Mouse (Mus musculus): ENCODE data around the gene AU021092. TPM values are rescaled to one million over a fixed set of nuclear protein-coding genes. Genes with fewer than 3 reads are reported as not detected.

AU021092 gene
- polyA plus RNA-seq, 1 experiment from 2014 or later = 1.0 TPM

DNA sequence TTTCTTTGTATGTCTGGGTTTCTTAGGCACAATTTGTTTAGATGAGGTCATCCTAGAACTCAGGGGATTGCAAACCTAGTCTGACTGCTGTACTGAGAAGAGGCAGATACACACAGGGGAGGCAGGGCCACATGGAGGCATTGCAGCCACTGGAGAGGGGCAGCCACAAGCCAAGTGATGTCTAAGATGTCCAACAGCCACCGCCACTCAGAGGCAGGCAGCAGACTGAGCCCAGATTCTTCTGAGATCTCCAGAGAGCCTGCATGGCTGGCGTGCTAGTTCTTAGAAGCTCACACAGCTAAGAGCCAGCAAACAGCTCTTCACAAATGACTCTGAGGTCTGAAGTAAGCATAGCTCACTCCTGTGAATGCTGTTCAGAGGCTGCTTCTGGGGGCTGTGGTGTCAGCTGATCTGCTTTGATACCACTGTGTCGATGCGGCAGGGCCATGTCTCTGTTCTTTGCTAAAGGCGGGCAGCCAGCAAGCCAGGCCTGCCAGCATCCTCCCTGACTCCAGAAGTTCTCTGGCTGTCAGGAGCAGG is 16.6 kb downstream of the AU021092 start:
- WGBS = 90% methylated on average over 5 of the region's 5 CpGs
- Histone ChIP-seq H3K27ac (no peak overlapping the region), H3K9me3 (no peaks in the 10 kb centered on the region), H3K4me1 (peaks cover 15% of the 10 kb centered on the region), H3K27me3 (ENCODE audit: poor library complexity, severe bottlenecking) (peaks cover 9% of the 10 kb centered on the region; the same call in 1 of the 2 replicates), H3K36me3 (replicated peaks) (no peaks in the 10 kb centered on the region), H3K4me3 (no peak overlapping the region)
- DNase-seq (ENCODE audit: extremely low spot score, low spot score) = no peak

DNA sequence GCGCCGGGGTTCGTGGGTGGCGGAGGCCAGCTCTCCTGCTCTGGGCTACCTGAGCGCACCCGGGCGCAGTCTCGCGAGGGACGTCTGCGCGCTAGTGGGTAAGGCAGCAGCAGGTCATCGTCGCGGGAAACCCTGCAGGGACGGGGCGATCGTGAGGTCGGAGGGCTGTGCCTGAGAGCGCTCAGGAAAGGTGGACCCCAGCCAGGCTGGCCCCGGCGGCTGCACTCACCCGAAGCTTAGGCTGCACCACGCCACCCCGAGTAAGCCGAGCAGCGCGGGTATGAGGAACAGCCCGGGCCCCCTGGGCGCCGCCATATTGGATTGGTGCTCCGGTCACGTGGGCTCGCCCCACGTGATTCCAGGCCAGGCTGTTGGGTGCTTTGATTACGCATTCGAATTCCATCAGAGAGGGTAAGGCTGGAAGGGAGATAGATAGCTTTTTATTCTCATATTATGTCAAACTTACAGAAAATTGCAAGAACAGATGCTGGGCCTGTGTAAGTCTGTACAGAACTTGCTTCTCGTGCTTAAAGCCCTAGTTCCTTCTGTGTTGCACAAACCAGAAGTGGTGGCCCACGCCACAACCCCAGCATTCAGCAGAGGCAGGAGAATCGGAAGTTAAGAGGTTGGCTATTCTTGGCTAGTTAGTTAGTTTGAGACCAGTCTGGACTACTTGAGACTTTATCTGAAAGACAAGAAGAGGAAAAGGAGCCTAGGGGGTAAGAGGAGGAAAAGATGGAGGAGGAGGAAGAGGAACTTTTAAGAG is 18.2 kb downstream of the AU021092 start, which contains the start of gene Nagpa:
Nagpa (minus strand) TSS at position 345 of the 766 bp plus-strand sequence.
- Histone ChIP-seq H3K9me3 (no peaks in the 10 kb centered on the region), H3K36me3 (replicated peaks) (peaks cover 4% of the 10 kb centered on the region; the same call in 1 of the 2 replicates), H3K4me1 (peaks cover 15% of the 10 kb centered on the region), H3K27ac (peak within 1 kb of the TSS; percentile 81), H3K4me3 (peak within 1 kb of the TSS; percentile 90), H3K27me3 (ENCODE audit: poor library complexity, severe bottlenecking) (peaks cover 9% of the 10 kb centered on the region; the same call in 1 of the 2 replicates)
- WGBS = 4% methylated on average over 40 of the region's 40 CpGs
- DNase-seq (ENCODE audit: extremely low spot score, low spot score) = peak; percentile 85

DNA sequence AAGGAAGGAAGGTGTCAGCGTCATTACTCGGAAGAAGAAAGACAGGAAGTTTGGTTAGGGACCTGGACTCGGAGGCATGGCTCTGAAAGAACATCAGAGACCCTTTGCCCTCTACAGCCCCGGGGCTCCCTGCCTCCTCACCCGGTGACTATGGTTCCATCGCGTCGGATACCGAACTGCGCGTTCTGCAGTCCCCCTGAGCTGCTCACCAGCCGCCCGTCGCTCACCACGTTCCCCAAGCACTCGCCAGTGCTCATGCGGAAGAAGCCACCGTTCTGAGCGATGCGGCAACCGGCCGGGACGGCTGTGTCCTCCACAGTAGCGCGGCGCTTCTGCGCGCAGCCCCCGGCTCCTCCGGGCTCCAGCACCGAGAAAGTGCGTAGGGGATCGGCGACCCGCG is 18.9 kb downstream of the AU021092 start:
- WGBS = 2% methylated on average over 36 of the region's 36 CpGs

DNA sequence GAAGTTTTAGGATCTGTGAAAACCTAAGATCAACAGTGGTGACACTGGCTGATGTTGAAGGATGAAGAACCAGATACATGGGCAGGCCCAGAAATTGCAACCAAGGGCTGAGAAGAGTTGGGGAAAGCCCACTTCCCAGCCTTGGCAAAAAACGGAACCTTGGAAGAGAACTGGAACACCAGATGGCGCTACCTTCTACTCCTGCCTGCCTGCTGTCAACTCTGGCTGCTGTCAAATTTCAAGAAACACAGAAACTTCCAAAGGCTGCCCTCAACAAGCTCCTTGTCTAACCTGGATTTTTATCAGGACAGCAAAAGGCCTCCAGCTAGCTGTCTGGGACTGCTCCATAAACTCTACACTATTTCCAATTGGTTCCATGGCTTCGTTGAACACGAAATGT is 19.4 kb downstream of the AU021092 start:
- peak overlapping the region; percentile 90 for H3K4me3 ChIP-seq
- DNase-seq (ENCODE audit: extremely low spot score, low spot score) = peak; percentile 36
- H3K4me1 ChIP-seq = peaks cover 15% of the 10 kb centered on the region
- no peaks in the 10 kb centered on the region for H3K9me3 ChIP-seq
- H3K27me3 ChIP-seq (ENCODE audit: poor library complexity, severe bottlenecking) = peaks cover 9% of the 10 kb centered on the region; the same call in 1 of the 2 replicates
- 8% methylated on average over 4 of the region's 4 CpGs for WGBS
- H3K27ac ChIP-seq = no peak overlapping the region
- H3K36me3 ChIP-seq (replicated peaks) = peaks cover 10% of the 10 kb centered on the region; the same call in 1 of the 2 replicates

More for the DNA sequence above, 18.9 kb downstream of the AU021092 start:
- peak overlapping the region; percentile 81 for H3K27ac ChIP-seq
- peaks cover 9% of the 10 kb centered on the region; the same call in 1 of the 2 replicates for H3K27me3 ChIP-seq (ENCODE audit: poor library complexity, severe bottlenecking)
- peaks cover 15% of the 10 kb centered on the region for H3K4me1 ChIP-seq
- DNase-seq (ENCODE audit: extremely low spot score, low spot score) = peak; percentile 18
- peaks cover 10% of the 10 kb centered on the region; the same call in 1 of the 2 replicates for H3K36me3 ChIP-seq (replicated peaks)
- peak overlapping the region; percentile 90 for H3K4me3 ChIP-seq
- H3K9me3 ChIP-seq = no peaks in the 10 kb centered on the region

DNA sequence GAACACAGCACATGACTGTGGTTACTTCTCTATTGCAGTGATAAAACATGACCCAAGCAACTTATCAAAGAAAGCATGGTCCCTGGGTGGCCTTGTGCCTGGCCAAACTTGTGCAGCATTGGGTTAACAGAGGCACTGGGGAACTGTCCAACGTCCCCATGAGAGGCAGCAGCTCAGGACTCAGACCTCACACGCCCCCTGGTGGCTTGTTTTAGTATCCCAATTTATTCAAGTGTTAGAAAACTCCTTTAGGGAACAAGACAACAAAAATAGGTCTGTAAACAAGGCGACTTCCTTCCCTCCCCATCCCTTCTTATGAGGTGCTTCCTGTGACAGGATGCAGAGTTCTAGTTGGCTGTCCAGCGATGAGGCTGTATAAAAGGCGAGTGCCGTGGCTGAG is 27.0 kb downstream of the AU021092 start:
- H3K36me3 ChIP-seq (replicated peaks) = peaks cover 13% of the 10 kb centered on the region; the same call in 1 of the 2 replicates
- WGBS = 30% methylated on average over 6 of the region's 6 CpGs
- no peak overlapping the region for H3K27ac ChIP-seq
- H3K9me3 ChIP-seq = no peaks in the 10 kb centered on the region
- peak; percentile 49 for DNase-seq (ENCODE audit: extremely low spot score, low spot score)
- no peaks in the 10 kb centered on the region for H3K27me3 ChIP-seq (ENCODE audit: poor library complexity, severe bottlenecking)
- no peak overlapping the region for H3K4me3 ChIP-seq
- no peaks in the 10 kb centered on the region for H3K4me1 ChIP-seq

DNA sequence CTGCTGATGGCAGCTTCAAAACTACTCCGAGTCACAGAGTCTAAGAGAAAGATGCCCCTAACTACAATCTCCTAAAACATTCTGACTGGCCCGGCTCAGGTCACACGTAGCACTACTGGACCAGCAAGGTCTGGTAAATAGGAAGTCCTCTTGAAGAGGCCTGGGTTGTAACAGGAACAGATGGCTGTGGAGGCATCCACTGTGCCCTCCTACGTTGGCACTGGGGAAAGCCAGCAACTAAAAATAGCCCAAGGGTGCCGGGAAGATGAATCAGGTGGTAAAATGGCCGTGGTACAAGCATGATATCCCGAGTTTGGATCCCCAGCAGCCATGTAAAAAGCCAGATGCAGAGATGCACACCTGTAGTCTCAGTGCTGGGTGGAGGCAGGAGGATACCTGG is 35.9 kb downstream of the AU021092 start:
- no peaks in the 10 kb centered on the region for H3K4me1 ChIP-seq
- no peaks in the 10 kb centered on the region for H3K36me3 ChIP-seq (replicated peaks)
- 83% methylated on average over 7 of the region's 7 CpGs for WGBS
- no peak overlapping the region for H3K4me3 ChIP-seq
- H3K27me3 ChIP-seq (ENCODE audit: poor library complexity, severe bottlenecking) = no peaks in the 10 kb centered on the region
- no peak overlapping the region for H3K27ac ChIP-seq
- no peak for DNase-seq (ENCODE audit: extremely low spot score, low spot score)
- H3K9me3 ChIP-seq = no peaks in the 10 kb centered on the region

DNA sequence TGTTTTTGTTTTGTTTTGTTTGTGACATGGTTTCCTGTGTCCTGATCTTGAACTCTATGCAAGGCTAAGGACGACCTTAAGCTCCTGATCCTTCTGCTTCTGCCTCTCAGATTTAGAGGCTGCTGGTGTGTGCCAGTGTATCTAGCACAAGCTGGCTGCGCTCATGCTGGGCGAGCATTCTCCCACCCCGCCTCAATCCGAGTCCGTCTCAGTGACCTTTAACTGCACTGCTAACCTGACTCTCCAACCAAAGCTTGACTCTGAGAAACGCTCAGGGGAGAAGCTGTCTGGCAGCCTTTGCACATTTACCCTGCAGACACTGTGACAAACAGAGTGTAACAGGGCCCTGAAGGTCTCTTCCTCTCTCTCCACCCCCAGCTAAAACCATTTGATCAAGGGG is 36.4 kb downstream of the AU021092 start:
- H3K27me3 ChIP-seq (ENCODE audit: poor library complexity, severe bottlenecking) = no peaks in the 10 kb centered on the region
- no peaks in the 10 kb centered on the region for H3K4me1 ChIP-seq
- no peaks in the 10 kb centered on the region for H3K9me3 ChIP-seq
- H3K27ac ChIP-seq = no peak overlapping the region
- H3K4me3 ChIP-seq = no peak overlapping the region
- H3K36me3 ChIP-seq (replicated peaks) = no peaks in the 10 kb centered on the region
- WGBS = 67% methylated on average over 7 of the region's 7 CpGs
- no peak for DNase-seq (ENCODE audit: extremely low spot score, low spot score)

DNA sequence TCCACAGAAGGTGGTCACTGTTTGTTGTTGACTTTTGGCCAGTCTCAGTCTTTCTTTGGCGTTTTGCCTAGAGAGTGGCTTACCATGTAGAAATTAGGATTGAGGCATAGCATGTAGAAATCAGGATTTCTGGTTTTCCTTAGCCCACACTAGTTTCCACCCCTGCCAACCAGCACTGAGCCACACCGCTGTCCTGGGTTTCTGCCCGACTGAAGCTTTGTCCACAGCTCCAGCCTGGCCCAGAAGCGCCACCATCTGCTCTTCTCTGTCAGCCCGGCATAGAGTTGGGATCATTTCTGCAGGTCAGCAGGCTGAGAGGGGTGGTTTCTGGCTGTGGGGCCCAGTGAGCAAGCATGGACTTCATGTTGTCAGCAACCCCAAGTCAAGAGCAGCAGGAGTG is 37.1 kb downstream of the AU021092 start:
- no peaks in the 10 kb centered on the region for H3K4me1 ChIP-seq
- H3K4me3 ChIP-seq = no peak overlapping the region
- no peak for DNase-seq (ENCODE audit: extremely low spot score, low spot score)
- no peaks in the 10 kb centered on the region for H3K9me3 ChIP-seq
- H3K27ac ChIP-seq = no peak overlapping the region
- no peaks in the 10 kb centered on the region for H3K36me3 ChIP-seq (replicated peaks)
- no peaks in the 10 kb centered on the region for H3K27me3 ChIP-seq (ENCODE audit: poor library complexity, severe bottlenecking)
- 85% methylated on average over 5 of the region's 5 CpGs for WGBS

DNA sequence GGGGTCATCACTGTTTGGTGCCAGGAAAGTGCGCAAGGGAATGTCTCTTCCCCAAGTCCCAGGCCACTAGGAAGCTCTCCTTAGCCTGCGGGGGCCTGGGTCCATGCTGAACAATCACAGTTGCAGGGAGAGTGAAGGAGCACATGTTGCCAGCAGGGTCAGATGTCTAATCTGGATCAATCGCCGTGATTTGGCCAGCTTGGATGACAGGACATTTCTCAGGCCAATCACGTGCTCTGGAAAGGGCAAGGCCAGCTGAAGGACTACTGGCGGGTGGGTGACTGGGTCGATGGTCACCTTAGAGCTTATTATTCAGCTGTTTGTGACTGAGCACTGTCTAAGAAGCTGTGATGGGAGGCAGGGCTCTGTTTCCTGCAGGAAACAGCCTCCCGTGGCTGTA is 38.0 kb downstream of the AU021092 start:
- no peaks in the 10 kb centered on the region for H3K27me3 ChIP-seq (ENCODE audit: poor library complexity, severe bottlenecking)
- H3K4me1 ChIP-seq = no peaks in the 10 kb centered on the region
- no peaks in the 10 kb centered on the region for H3K36me3 ChIP-seq (replicated peaks)
- H3K9me3 ChIP-seq = no peaks in the 10 kb centered on the region
- no peak overlapping the region for H3K27ac ChIP-seq
- no peak overlapping the region for H3K4me3 ChIP-seq
- no peak for DNase-seq (ENCODE audit: extremely low spot score, low spot score)
- WGBS = 72% methylated on average over 8 of the region's 8 CpGs

DNA sequence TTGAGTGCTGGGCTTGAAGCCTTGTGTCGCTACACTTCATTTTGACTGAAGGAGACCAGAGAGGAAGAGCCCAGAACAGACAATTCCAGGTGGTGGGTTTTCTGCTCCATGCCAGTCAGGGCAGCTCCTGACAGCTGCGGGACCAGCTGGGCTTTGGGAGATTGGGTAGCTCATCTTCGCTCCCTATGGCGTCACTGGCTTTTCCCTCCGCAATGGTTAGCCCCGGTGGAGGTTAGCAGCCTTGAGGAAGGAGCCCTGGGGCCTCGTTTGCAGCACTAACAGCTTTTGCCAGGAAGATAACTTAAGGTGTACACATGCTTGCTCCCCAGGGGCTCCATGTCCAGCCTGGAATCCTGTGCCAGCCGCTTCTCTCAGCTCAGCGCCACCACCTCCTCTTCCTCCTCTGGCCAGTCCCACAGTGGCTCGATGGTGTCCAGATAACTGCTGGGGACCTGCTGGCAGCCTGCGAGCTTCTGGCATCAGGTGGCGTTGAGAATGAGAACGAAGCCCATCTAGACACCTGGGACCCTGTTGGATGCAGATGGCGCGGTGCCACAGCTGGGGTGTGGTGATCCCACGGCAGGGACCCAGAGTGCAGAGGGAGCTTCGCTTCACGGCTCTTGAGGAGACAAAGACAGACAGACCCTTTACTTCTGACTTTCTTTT is 38.7 kb downstream of the AU021092 start:
- H3K4me3 ChIP-seq = no peak overlapping the region
- H3K27me3 ChIP-seq (ENCODE audit: poor library complexity, severe bottlenecking) = no peaks in the 10 kb centered on the region
- no peaks in the 10 kb centered on the region for H3K9me3 ChIP-seq
- H3K36me3 ChIP-seq (replicated peaks) = no peaks in the 10 kb centered on the region
- H3K4me1 ChIP-seq = no peaks in the 10 kb centered on the region
- DNase-seq (ENCODE audit: extremely low spot score, low spot score) = no peak
- no peak overlapping the region for H3K27ac ChIP-seq
- 88% methylated on average over 18 of the region's 18 CpGs for WGBS

DNA sequence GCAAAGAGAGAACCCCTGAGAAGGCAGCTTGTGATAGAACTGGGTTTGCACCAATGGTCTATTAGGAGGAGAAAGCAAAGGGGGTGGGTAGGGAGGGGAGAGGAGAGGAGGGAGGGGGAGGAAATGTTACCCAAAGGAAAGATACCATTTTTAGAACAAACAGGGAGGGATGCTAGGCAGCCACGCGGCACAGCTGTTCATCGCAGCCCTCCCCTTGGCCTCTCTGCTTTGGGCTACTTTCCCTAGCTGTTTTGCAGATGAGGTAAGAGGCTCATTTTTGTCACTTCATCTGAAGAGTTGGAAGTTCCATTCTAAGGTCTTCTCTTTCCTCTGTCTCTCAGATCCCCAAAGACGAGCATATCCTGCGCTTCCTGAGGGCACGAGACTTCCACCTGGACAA is 49.5 kb downstream of the AU021092 start:
- WGBS = 96% methylated on average over 6 of the region's 6 CpGs
- H3K27ac ChIP-seq = no peak overlapping the region
- H3K27me3 ChIP-seq (ENCODE audit: poor library complexity, severe bottlenecking) = no peaks in the 10 kb centered on the region
- H3K4me3 ChIP-seq = no peak overlapping the region
- no peaks in the 10 kb centered on the region for H3K36me3 ChIP-seq (replicated peaks)
- no peaks in the 10 kb centered on the region for H3K9me3 ChIP-seq
- no peak for DNase-seq (ENCODE audit: extremely low spot score, low spot score)
- no peaks in the 10 kb centered on the region for H3K4me1 ChIP-seq

DNA sequence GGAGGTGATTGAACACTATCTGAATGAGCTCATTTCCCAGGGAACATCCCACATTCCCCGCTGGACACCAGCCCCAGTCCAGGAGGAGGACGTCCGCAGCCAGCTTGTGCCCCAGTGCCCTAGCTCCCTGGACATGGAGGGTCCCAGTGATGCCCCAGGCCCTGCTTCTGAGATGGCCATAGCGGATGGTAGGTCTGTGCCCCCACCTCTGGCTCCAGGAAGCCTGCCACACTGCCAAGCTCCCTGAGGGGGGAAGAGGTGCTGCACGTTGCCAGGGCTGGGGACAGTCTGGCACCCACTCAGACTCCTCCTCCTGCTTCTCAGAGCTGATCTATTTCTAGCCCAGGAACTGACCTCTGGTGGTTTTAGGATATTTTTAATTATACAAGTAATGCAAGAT is 53.3 kb downstream of the AU021092 start:
- DNase-seq (ENCODE audit: extremely low spot score, low spot score) = no peak
- H3K27me3 ChIP-seq (ENCODE audit: poor library complexity, severe bottlenecking) = no peaks in the 10 kb centered on the region
- H3K27ac ChIP-seq = no peak overlapping the region
- 84% methylated on average over 5 of the region's 5 CpGs for WGBS
- H3K4me3 ChIP-seq = no peak overlapping the region
- H3K4me1 ChIP-seq = no peaks in the 10 kb centered on the region
- H3K36me3 ChIP-seq (replicated peaks) = no peaks in the 10 kb centered on the region
- no peaks in the 10 kb centered on the region for H3K9me3 ChIP-seq

DNA sequence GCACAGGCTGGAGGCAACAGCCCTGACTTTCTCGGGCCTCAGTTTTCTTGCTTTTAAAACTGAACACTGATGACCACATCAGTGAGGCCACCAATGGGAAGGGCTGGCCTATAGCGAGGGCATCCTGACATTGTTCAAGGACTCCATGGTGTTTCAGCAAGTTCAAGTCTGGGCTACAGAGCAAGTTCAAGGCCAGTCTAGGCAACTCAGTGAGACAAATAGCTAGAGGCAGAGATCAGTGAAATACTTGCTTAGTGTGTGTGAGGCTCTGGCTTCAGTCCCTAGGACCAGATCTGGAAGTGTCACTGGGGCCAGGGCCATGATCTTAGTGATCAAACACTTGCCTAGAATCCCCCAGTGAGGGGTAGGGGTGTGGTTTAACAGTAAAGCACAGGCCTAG is 54.1 kb downstream of the AU021092 start:
- no peaks in the 10 kb centered on the region for H3K9me3 ChIP-seq
- H3K27me3 ChIP-seq (ENCODE audit: poor library complexity, severe bottlenecking) = no peaks in the 10 kb centered on the region
- no peaks in the 10 kb centered on the region for H3K4me1 ChIP-seq
- no peaks in the 10 kb centered on the region for H3K36me3 ChIP-seq (replicated peaks)
- no peak overlapping the region for H3K4me3 ChIP-seq
- DNase-seq (ENCODE audit: extremely low spot score, low spot score) = no peak
- no peak overlapping the region for H3K27ac ChIP-seq
- WGBS = 77% methylated on average over 2 of the region's 2 CpGs

All from forebrain, embryonic 10.5 days (tissue).